Mouse (Mus musculus) bone marrow macrophage, adult 2 months (primary cell): ENCODE data around the gene Pim2. TPM values are rescaled to one million over a fixed set of nuclear protein-coding genes. Genes with fewer than 3 reads are reported as not detected.
A peak's percentile ranks its signal among the peaks of the same experiment; 100 is the strongest.

Source experiments
- H3K27ac ChIP-seq: 2 replicates; pipeline ENCODE4 v1.5.1; 2012; ENCODE audit warnings: low read depth, low read length; ENCODE audit not compliant: insufficient read depth
- H3K4me1 ChIP-seq: 2 replicates; pipeline ENCODE4 v1.6.1; 2012; ENCODE audit warnings: low read length; ENCODE audit not compliant: control insufficient read depth, insufficient read depth
- H3K4me3 ChIP-seq: 2 replicates; pipeline ENCODE4 v1.5.1; 2012; ENCODE audit warnings: mild to moderate bottlenecking, low read length, moderate library complexity; ENCODE audit not compliant: insufficient read depth
- CTCF ChIP-seq: IDR thresholded peaks from 2 replicates; pipeline ENCODE4 v1.5.1; 2012; ENCODE audit warnings: low read depth, mild to moderate bottlenecking, low read length, moderate library complexity
- POLR2A ChIP-seq: IDR thresholded peaks from 2 replicates; pipeline ENCODE4 v1.6.1; 2012; ENCODE audit warnings: mild to moderate bottlenecking, low read depth, low read length, borderline replicate concordance
- polyA plus RNA-seq: library from polyadenylated mRNA; stranded (reverse); fragments of >200 nt; gene quantifications from 2 replicates; pipeline ENCODE4 v1.2.4, GENCODE M21; 2012; ENCODE audit not compliant: missing spikeins, insufficient read depth, insufficient read length

Pim2 gene
- polyA plus RNA-seq, 1 experiment, result 8.6 TPM

DNA sequence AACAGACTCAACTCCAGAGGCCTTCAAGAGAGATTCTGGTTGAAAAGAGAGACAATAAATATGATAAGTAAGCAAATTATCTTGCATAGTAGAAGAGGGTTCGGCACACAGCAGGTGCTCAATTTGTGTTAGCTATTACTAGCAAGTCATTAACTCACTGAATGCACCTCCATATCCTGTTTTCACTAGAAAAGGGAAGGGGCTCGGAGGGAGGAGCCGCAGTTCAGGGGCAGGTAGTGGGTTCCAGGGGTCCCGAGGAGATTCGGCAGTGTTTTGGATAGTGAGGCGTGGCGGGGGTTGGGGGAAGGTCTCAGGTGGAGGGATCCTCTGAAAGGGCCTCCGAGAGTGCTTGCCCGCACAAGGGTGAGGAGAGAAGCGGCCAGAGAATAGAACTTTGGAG is 49.1 kb downstream of the Pim2 start:
- peak overlapping the region; percentile 17 for H3K4me3 ChIP-seq
- H3K27ac ChIP-seq, result no peak overlapping the region
- no peaks in the 10 kb centered on the region for H3K4me1 ChIP-seq
- TF ChIP-seq CTCF (no peak), POLR2A (no peak)

DNA sequence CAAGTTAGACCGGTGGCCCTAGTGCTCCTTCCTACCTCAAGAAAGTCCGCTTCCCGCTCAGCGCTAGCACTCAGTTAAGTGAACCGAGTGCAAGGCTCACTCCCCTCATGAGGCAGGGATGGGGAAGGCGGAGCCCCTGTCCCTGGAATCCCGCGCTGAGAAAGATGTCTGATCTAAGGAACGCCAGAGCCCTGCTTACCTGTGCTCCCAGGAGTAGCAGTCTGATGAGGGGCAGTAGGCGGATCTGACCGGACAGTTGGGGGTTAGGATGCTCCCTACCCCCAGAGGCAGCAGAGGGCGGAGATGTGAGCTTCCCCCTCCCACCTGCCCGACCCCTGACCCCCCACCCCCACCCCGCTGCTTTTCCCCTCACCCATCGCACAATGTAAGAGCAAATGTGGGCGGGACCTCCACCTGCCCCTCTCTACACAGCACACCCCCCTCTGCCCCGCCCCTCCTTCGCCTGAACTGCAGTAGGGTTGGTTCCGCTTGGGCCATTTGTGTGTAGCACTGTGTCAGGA is 50.3 kb downstream of the Pim2 start, which contains the start of gene Eras:
Gene Eras (minus strand): TSS at position 338 of the 521 bp plus-strand sequence.
- H3K4me3 ChIP-seq, result peak within 1 kb of the TSS; percentile 17
- H3K4me1 ChIP-seq, result no peaks in the 10 kb centered on the region
- TF ChIP-seq CTCF (no peak), POLR2A (no peak)
- H3K27ac ChIP-seq, result no peak within 1 kb of the TSS

Other genes with a start within 250 kb of the Pim2 start
- 4.2 and 7.1 TPM in 2 replicates for gene Syp, start 239.8 kb upstream of the Pim2 start, polyA plus RNA-seq
- gene Prickle3, start 221.0 kb upstream of the Pim2 start, polyA plus RNA-seq, result 9.3 and 10.0 TPM in 2 replicates
- 448 and 491 TPM in 2 replicates for gene Plp2, start 206.9 kb upstream of the Pim2 start, polyA plus RNA-seq
- gene Magix, start 197.0 kb upstream of the Pim2 start, polyA plus RNA-seq, result not detected in 2 replicates
- 27.2 and 28.7 TPM in 2 replicates for gene Gpkow, start 181.1 kb upstream of the Pim2 start, polyA plus RNA-seq
- gene Wdr45, start 163.9 kb upstream of the Pim2 start, polyA plus RNA-seq, result 61.9 and 68.8 TPM in 2 replicates
- gene Gm45208, start 156.0 kb upstream of the Pim2 start, polyA plus RNA-seq, result not detected in 2 replicates
- 17.7 and 19.1 TPM in 2 replicates for gene Praf2, start 149.8 kb upstream of the Pim2 start, polyA plus RNA-seq
- gene Ccdc120, start 127.4 kb upstream of the Pim2 start, polyA plus RNA-seq, result 0.75 and 1.9 TPM in 2 replicates
- gene Tfe3, start 115.7 kb upstream of the Pim2 start, polyA plus RNA-seq, result 137 and 141 TPM in 2 replicates
- gene Gripap1, start 88.5 kb upstream of the Pim2 start, polyA plus RNA-seq, result 94.8 and 103 TPM in 2 replicates
- 0.35 and 0.56 TPM in 2 replicates for gene Kcnd1, start 56.0 kb upstream of the Pim2 start, polyA plus RNA-seq
- gene Otud5, start 36.9 kb upstream of the Pim2 start, polyA plus RNA-seq, result 113 and 115 TPM in 2 replicates
- gene Slc35a2, start 5.8 kb downstream of the Pim2 start, polyA plus RNA-seq, result 28.0 and 36.2 TPM in 2 replicates
- gene Pqbp1, start 21.0 kb downstream of the Pim2 start, polyA plus RNA-seq, result 62.2 and 63.4 TPM in 2 replicates
- 33.4 and 47.5 TPM in 2 replicates for gene Timm17b, start 21.1 kb downstream of the Pim2 start, polyA plus RNA-seq
- not detected in 2 replicates for gene Gm10491, start 29.6 kb downstream of the Pim2 start, polyA plus RNA-seq
- not detected in 2 replicates for gene Gm10490, start 31.3 kb downstream of the Pim2 start, polyA plus RNA-seq
- gene Pcsk1n, start 41.6 kb downstream of the Pim2 start, polyA plus RNA-seq, result not detected in 2 replicates
- not detected in 2 replicates for gene Eras, start 50.3 kb downstream of the Pim2 start, polyA plus RNA-seq
- 16.0 and 16.9 TPM in 2 replicates for gene Hdac6, start 69.6 kb downstream of the Pim2 start, polyA plus RNA-seq
- not detected in 2 replicates for gene Gata1, start 99.8 kb downstream of the Pim2 start, polyA plus RNA-seq
- gene Glod5, start 140.2 kb downstream of the Pim2 start, polyA plus RNA-seq, result not detected in 2 replicates
- 23.6 and 27.3 TPM in 2 replicates for gene Suv39h1, start 196.5 kb downstream of the Pim2 start, polyA plus RNA-seq
- gene Was, start 212.2 kb downstream of the Pim2 start, polyA plus RNA-seq, result 82.7 and 86.3 TPM in 2 replicates